ENCODE assay signal across 41 mouse cellular contexts in the genomic region with DNA sequence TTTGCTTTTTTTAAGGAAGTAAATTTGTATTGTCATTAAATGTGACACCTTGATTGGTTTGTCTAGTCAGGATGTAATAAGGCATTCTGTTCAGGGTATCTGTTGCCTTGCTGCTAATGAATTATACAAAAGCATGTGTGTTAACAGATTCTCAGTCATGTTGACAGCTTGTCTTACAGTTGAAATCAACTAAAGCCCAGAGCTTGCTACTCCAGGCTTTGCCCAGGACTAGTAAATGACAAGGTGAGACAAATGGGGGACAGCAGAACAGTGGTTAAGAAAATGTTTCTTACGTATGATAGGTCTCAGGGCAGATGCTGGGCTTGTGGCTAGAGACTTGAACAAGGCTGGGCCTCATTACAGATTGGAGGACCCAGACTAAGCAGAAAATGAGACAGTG. TPM values are rescaled to one million over a fixed set of nuclear protein-coding genes. Genes with fewer than 3 reads are reported as not detected.
"Had no signal": no experiment of that assay in that cellular context is flagged by ENCODE, and none has a peak within 500 bp of the region (broad histone marks: within the 10 kb centered on the region; RNA-seq: fewer than 3 reads in every experiment).

No protein-coding gene starts in this region.

- H3K27me3 ChIP-seq: heart, embryonic 12.5 days; hindbrain, embryonic 12.5 days; intestine, embryonic 15.5 days; limb, embryonic 12.5 days; liver, embryonic 13.5 days; liver, embryonic 15.5 days had no signal

- H3K36me3 ChIP-seq: heart, embryonic 10.5 days; heart, embryonic 12.5 days; hindbrain, embryonic 10.5 days; hindbrain, embryonic 12.5 days; intestine, embryonic 15.5 days; limb, embryonic 10.5 days; limb, embryonic 12.5 days; liver, embryonic 13.5 days; liver, embryonic 15.5 days had no signal

- ATAC-seq: hindbrain, embryonic 16.5 days; inflammation-experienced regulatory T-cells, adult 6 months; intestine, embryonic 15.5 days; intestine, postnatal 0 days; liver, postnatal 0 days had no signal

- H3K4me3 ChIP-seq: gastrocnemius, adult 2 months; heart, embryonic 10.5 days; heart, embryonic 12.5 days; hindbrain, embryonic 10.5 days; hindbrain, embryonic 12.5 days; intestine, embryonic 15.5 days; left cerebral cortex, adult 2 months; limb, embryonic 10.5 days; limb, embryonic 12.5 days; liver, embryonic 13.5 days; liver, embryonic 15.5 days had no signal

- H3K9ac ChIP-seq: heart, embryonic 12.5 days; hindbrain, embryonic 12.5 days; hindbrain, embryonic 14.5 days; intestine, embryonic 15.5 days; limb, embryonic 12.5 days; liver, embryonic 13.5 days; liver, embryonic 15.5 days; liver, postnatal 0 days had no signal

- H3K9me3 ChIP-seq: heart, embryonic 10.5 days; heart, embryonic 12.5 days; hindbrain, embryonic 10.5 days; hindbrain, embryonic 12.5 days; intestine, embryonic 15.5 days; limb, embryonic 10.5 days; limb, embryonic 12.5 days; liver, embryonic 13.5 days; liver, embryonic 15.5 days had no signal

- H3K27ac ChIP-seq: gastrocnemius, adult 2 months; heart, embryonic 10.5 days; hindbrain, embryonic 10.5 days; hindbrain, embryonic 12.5 days; hindbrain, embryonic 14.5 days; intestine, embryonic 15.5 days; left cerebral cortex, adult 2 months; limb, embryonic 10.5 days; limb, embryonic 12.5 days; liver, embryonic 13.5 days; liver, embryonic 15.5 days had no signal

- DNase-seq: gastrocnemius, adult 2 months; gastrocnemius, postnatal 10 days; gastrocnemius, postnatal 25 days; heart, adult 18-20 months; heart, postnatal 10 days; heart, postnatal 4 days; kidney, adult 18-20 months; kidney, adult 8-10 months; kidney, postnatal 10 days; kidney, postnatal 36 days; layer of hippocampus, adult 9-11 months; layer of hippocampus, postnatal 36 days; liver; liver, embryonic 13.5 days; liver, postnatal 0 days had no signal

- H3K4me2 ChIP-seq: heart, embryonic 12.5 days; hindbrain, embryonic 12.5 days; hindbrain, embryonic 14.5 days; intestine, embryonic 15.5 days; limb, embryonic 12.5 days; liver, embryonic 11.5 days; liver, embryonic 13.5 days; liver, embryonic 15.5 days had no signal

- H3K4me1 ChIP-seq: heart, embryonic 10.5 days; heart, embryonic 12.5 days; hindbrain, embryonic 10.5 days; hindbrain, embryonic 12.5 days; intestine, embryonic 15.5 days; liver, embryonic 13.5 days; liver, embryonic 15.5 days had no signal

RNA-seq across cellular contexts. Expression of a gene that starts 20.1 kb away (rescaled TPM):
- total RNA-seq: granulocyte monocyte progenitor cell, adult 5-6 weeks had no signal
- polyA plus RNA-seq: liver, postnatal 0 days had no signal

RNA-seq across cellular contexts. Expression of a gene that starts 48.5 kb away (rescaled TPM):
- total RNA-seq: gastrocnemius, adult 2 months; gastrocnemius, postnatal 10 days; gastrocnemius, postnatal 25 days; gastrocnemius, postnatal 4 days; granulocyte monocyte progenitor cell, adult 5-6 weeks; heart, adult 18-20 months; heart, adult 8-10 months; heart, postnatal 10 days; heart, postnatal 25 days; heart, postnatal 4 days; layer of hippocampus, adult 18-20 months; layer of hippocampus, postnatal 36 days; left cerebral cortex, adult 2 months; left cerebral cortex, postnatal 36 days had no signal
- polyA plus RNA-seq: heart, embryonic 10.5 days; heart, embryonic 12.5 days; heart, embryonic 14.5 days; heart, embryonic 16.5 days; hindbrain, embryonic 10.5 days; hindbrain, embryonic 12.5 days; hindbrain, embryonic 16.5 days; inflammation-experienced regulatory T-cells, adult 6 months; intestine, embryonic 15.5 days; intestine, postnatal 0 days; kidney, embryonic 14.5 days; kidney, embryonic 16.5 days; large intestine, adult 2 months; limb, embryonic 10.5 days; limb, embryonic 12.5 days; limb, embryonic 14.5 days; liver, embryonic 11.5 days; liver, embryonic 13.5 days; liver, embryonic 15.5 days; liver, postnatal 0 days had no signal
